Comparison of ENCODE assay signal across 12 mouse cellular contexts in the genomic region with DNA sequence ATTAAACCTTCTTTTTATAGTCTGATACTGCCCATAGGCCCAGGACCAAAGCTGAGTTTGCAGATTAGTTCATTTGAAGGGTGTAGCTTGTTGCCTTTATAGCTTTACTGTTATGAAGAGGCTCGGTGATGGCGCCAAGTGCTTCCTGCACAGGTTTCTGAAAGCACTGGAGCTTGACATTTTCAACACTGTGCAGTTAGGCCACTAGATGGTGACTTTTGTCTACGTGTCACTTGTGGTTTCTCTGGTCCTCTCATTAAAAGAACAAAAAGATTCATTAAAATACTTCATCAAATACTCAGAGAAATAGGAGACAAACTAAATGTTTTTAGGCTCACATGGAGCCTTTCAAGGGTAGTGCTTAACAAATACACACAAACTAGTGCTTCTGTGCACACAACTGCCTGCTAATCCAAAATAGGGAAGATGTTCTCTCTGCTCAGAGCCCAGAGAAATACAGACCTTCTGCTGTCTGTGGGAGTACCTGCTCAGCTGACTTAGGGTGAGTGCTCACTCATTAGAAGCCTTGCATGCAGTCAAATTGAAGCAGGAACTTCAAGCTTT. TPM values are rescaled to one million over a fixed set of nuclear protein-coding genes. Genes with fewer than 3 reads are reported as not detected.
DNase-seq lines count a peak whose midpoint lies in the region; ATAC-seq lines count a peak whose summit lies in the region.
"Had no signal": no experiment of that assay in that cellular context is flagged by ENCODE, and none has a peak within 500 bp of the region (broad histone marks: within the 10 kb centered on the region; RNA-seq: fewer than 3 reads in every experiment).

No protein-coding gene starts in this region.

- no peak overlapping the region for H3K4me3 ChIP-seq in embryonic facial prominence, embryonic 11.5 days (ENCODE audit: low read depth, low read length)
- no peak overlapping the region for H3K4me3 ChIP-seq in embryonic facial prominence, embryonic 10.5 days
- H3K4me3 ChIP-seq: embryonic facial prominence, embryonic 13.5 days; lung, embryonic 15.5 days; stomach, embryonic 15.5 days had no signal

- H3K36me3 ChIP-seq in embryonic facial prominence, embryonic 11.5 days (replicated peaks; ENCODE audit: control insufficient read depth, insufficient read depth, low read depth, low read length) = no peaks in the 10 kb centered on the region
- no peaks in the 10 kb centered on the region for H3K36me3 ChIP-seq in embryonic facial prominence, embryonic 10.5 days (replicated peaks)
- H3K36me3 ChIP-seq: embryonic facial prominence, embryonic 13.5 days; lung, embryonic 15.5 days; stomach, embryonic 15.5 days had no signal

- 73% methylated on average over 3 of the region's 3 CpGs for WGBS in embryonic facial prominence, embryonic 11.5 days
- WGBS in embryonic facial prominence, embryonic 10.5 days = 69% methylated on average over 3 of the region's 3 CpGs

- no peaks in the 10 kb centered on the region for H3K9me3 ChIP-seq in embryonic facial prominence, embryonic 11.5 days (replicated peaks; ENCODE audit: control insufficient read depth, low read length)
- H3K9me3 ChIP-seq in embryonic facial prominence, embryonic 10.5 days = no peaks in the 10 kb centered on the region
- H3K9me3 ChIP-seq: embryonic facial prominence, embryonic 13.5 days; lung, embryonic 15.5 days; stomach, embryonic 15.5 days had no signal

- no peak overlapping the region for H3K4me2 ChIP-seq in embryonic facial prominence, embryonic 11.5 days (ENCODE audit: low read depth, low read length)
- H3K4me2 ChIP-seq: embryonic facial prominence, embryonic 13.5 days; lung, embryonic 15.5 days; stomach, embryonic 15.5 days had no signal

- peak; percentile 5 for DNase-seq in embryonic facial prominence, embryonic 11.5 days (ENCODE audit: low spot score)
- DNase-seq in embryonic facial prominence, embryonic 10.5 days (ENCODE audit: low spot score) = no peak
- DNase-seq in layer of hippocampus, adult 11-12 months (ENCODE audit: low spot score) = peak; percentile 24
- no peak for DNase-seq in layer of hippocampus, adult 9-11 months
- peak; percentile 7 for DNase-seq in 3T3-L1 (ENCODE audit: low read depth, low spot score)
- peak; percentile 41 for DNase-seq in adipocyte (ENCODE audit: low spot score)
- no peak for DNase-seq in thymus, postnatal 14 days
- DNase-seq in kidney, adult 8-10 months = no peak
- DNase-seq: kidney, adult 18-20 months had no signal

- H3K9ac ChIP-seq in embryonic facial prominence, embryonic 11.5 days (replicated peaks; ENCODE audit: low read length) = no peak overlapping the region
- H3K9ac ChIP-seq: embryonic facial prominence, embryonic 13.5 days; lung, embryonic 15.5 days; stomach, embryonic 15.5 days had no signal

- no peaks in the 10 kb centered on the region for H3K4me1 ChIP-seq in embryonic facial prominence, embryonic 11.5 days (ENCODE audit: control insufficient read depth, insufficient read depth, low read length)
- H3K4me1 ChIP-seq in embryonic facial prominence, embryonic 10.5 days = peaks cover 8% of the 10 kb centered on the region; the same call in 1 of the 2 replicates
- H3K4me1 ChIP-seq: embryonic facial prominence, embryonic 13.5 days; lung, embryonic 15.5 days; stomach, embryonic 15.5 days had no signal

- no peaks in the 10 kb centered on the region for H3K27me3 ChIP-seq in embryonic facial prominence, embryonic 11.5 days (ENCODE audit: control insufficient read depth, insufficient read depth, low read length)
- H3K27me3 ChIP-seq in embryonic facial prominence, embryonic 10.5 days (replicated peaks; ENCODE audit: low read depth, poor library complexity, severe bottlenecking) = peaks cover 17% of the 10 kb centered on the region
- H3K27me3 ChIP-seq: lung, embryonic 15.5 days; stomach, embryonic 15.5 days had no signal

- H3K27ac ChIP-seq in embryonic facial prominence, embryonic 11.5 days (replicated peaks; ENCODE audit: low read depth, low read length) = no peak overlapping the region
- H3K27ac ChIP-seq in embryonic facial prominence, embryonic 10.5 days (replicated peaks) = no peak overlapping the region
- H3K27ac ChIP-seq: embryonic facial prominence, embryonic 13.5 days; lung, embryonic 15.5 days; stomach, embryonic 15.5 days had no signal

- no peak for ATAC-seq in embryonic facial prominence, embryonic 11.5 days (replicated peaks; ENCODE audit: insufficient number of reproducible peaks, low FRiP score, low TSS enrichment, low read depth)

RNA-seq across cellular contexts. Expression of a gene that starts 30.2 kb away (rescaled TPM):
- polyA plus RNA-seq in embryonic facial prominence, embryonic 11.5 days (2014; fragmentation: Nextera tagmentation; extraction: Ambion mirVana) = 0.88 and 1.0 TPM in 2 replicates
- polyA plus RNA-seq in embryonic facial prominence, embryonic 10.5 days (2016; fragmentation: Nextera tagmentation; extraction: Ambion mirVana) = 1.0 and 1.7 TPM in 2 replicates

RNA-seq across cellular contexts. Expression of a gene that starts 58.1 kb away (rescaled TPM):
- 0.60 and 1.4 TPM in 2 replicates for polyA plus RNA-seq in embryonic facial prominence, embryonic 11.5 days (2014; fragmentation: Nextera tagmentation; extraction: Ambion mirVana)
- polyA plus RNA-seq in embryonic facial prominence, embryonic 10.5 days (2016; fragmentation: Nextera tagmentation; extraction: Ambion mirVana) = 0.62 and 0.93 TPM in 2 replicates

Comparison
In these comparisons a context has a peak if more than half of its experiments do, and no peak if none do; other contexts are left out.
1. DNase-seq: peak in embryonic facial prominence, embryonic 11.5 days (single experiment), layer of hippocampus, adult 11-12 months (single experiment), 3T3-L1 (single experiment) and adipocyte (single experiment); none in embryonic facial prominence, embryonic 10.5 days (single experiment), layer of hippocampus, adult 9-11 months (single experiment), thymus, postnatal 14 days (single experiment) and kidney, adult 8-10 months (0 of 2).